10 mouse cellular contexts compared by ENCODE assay signal in the genomic region with DNA sequence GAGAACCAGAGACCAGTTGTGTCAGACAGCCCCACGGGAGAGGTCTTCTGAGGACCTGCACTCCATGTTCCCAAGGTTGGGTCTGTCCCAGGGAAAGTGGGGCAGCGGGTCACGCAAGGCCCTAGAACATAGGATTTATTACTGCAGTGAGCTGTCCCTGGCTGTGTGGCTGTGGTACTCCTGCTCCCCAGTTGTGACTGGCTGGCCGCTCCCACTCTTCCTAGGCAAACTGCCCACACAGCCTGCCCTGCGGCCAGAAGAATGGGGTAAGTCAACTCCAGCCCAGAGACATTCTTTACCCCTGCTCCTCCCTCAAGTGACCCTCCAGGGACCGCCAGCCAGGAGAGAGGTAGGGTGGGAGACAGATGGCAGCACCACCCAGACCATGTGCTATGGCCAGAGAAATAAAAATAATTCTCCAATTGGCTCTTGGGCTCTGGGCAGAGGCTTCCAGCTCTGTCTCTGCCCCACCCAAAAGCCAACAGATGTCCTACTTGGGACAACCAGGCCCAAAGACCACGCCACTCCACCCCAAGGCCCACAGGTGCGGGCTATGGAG. TPM values are rescaled to one million over a fixed set of nuclear protein-coding genes. Genes with fewer than 3 reads are reported as not detected.
DNase-seq lines count a peak whose midpoint lies in the region; ATAC-seq and TF ChIP-seq lines count a peak whose summit lies in the region.
"Had no signal": no experiment of that assay in that cellular context is flagged by ENCODE, and none has a peak within 500 bp of the region (broad histone marks: within the 10 kb centered on the region; RNA-seq: fewer than 3 reads in every experiment).

No protein-coding gene starts in this region.

- H3K4me1 ChIP-seq in heart, embryonic 15.5 days (replicated peaks): no peaks in the 10 kb centered on the region; the same call in 1 of the 2 replicates
- H3K4me1 ChIP-seq in heart, embryonic 12.5 days (replicated peaks): peaks cover 2% of the 10 kb centered on the region
- H3K4me1 ChIP-seq in limb, embryonic 10.5 days: peaks cover 27% of the 10 kb centered on the region

- H3K4me3 ChIP-seq in heart, embryonic 15.5 days: no peak overlapping the region
- no peak overlapping the region for H3K4me3 ChIP-seq in heart, embryonic 12.5 days
- no peak overlapping the region for H3K4me3 ChIP-seq in limb, embryonic 10.5 days
- H3K4me3 ChIP-seq in layer of hippocampus, adult 2 months: no peak overlapping the region
- H3K4me3 ChIP-seq: stomach, embryonic 15.5 days had no signal

- no peak for TF ChIP-seq CTCF in layer of hippocampus, adult 2 months (conservative IDR thresholded peaks at IDR 0.05)

- H3K27me3 ChIP-seq in heart, embryonic 15.5 days: no peaks in the 10 kb centered on the region
- no peaks in the 10 kb centered on the region for H3K27me3 ChIP-seq in heart, embryonic 12.5 days (replicated peaks)
- H3K27me3 ChIP-seq in limb, embryonic 10.5 days (ENCODE audit: low read depth, poor library complexity, severe bottlenecking): no peaks in the 10 kb centered on the region
- H3K27me3 ChIP-seq: stomach, embryonic 15.5 days had no signal

- 0 out of 2 replicates have a peak, but pooled peaks have one; percentile 27 for ATAC-seq in heart, embryonic 15.5 days (replicated peaks; ENCODE audit: insufficient number of reproducible peaks, insufficient read depth, low FRiP score, low read depth)
- ATAC-seq in heart, embryonic 12.5 days (ENCODE audit: insufficient number of reproducible peaks, low FRiP score): no peak
- ATAC-seq: liver, postnatal 0 days had no signal

- no peaks in the 10 kb centered on the region for H3K36me3 ChIP-seq in heart, embryonic 15.5 days
- H3K36me3 ChIP-seq in heart, embryonic 12.5 days: no peaks in the 10 kb centered on the region
- no peaks in the 10 kb centered on the region for H3K36me3 ChIP-seq in limb, embryonic 10.5 days
- H3K36me3 ChIP-seq: stomach, embryonic 15.5 days had no signal

- H3K4me2 ChIP-seq in heart, embryonic 15.5 days: no peak overlapping the region
- no peak overlapping the region for H3K4me2 ChIP-seq in heart, embryonic 12.5 days
- H3K4me2 ChIP-seq: stomach, embryonic 15.5 days had no signal

- H3K9me3 ChIP-seq in heart, embryonic 15.5 days (replicated peaks): no peaks in the 10 kb centered on the region
- no peaks in the 10 kb centered on the region for H3K9me3 ChIP-seq in heart, embryonic 12.5 days (replicated peaks)
- no peaks in the 10 kb centered on the region for H3K9me3 ChIP-seq in limb, embryonic 10.5 days (replicated peaks)
- H3K9me3 ChIP-seq: stomach, embryonic 15.5 days had no signal

- no peak overlapping the region for H3K9ac ChIP-seq in heart, embryonic 15.5 days
- no peak overlapping the region for H3K9ac ChIP-seq in heart, embryonic 12.5 days
- H3K9ac ChIP-seq: liver, postnatal 0 days; stomach, embryonic 15.5 days had no signal

- DNase-seq in urinary bladder, postnatal 14 days (ENCODE audit: low spot score): peak; percentile 44
- no peak for DNase-seq in urinary bladder, postnatal 25 days (ENCODE audit: low spot score)
- DNase-seq in limb, embryonic 10.5 days (ENCODE audit: low spot score): no peak
- no peak for DNase-seq in frontal cortex, postnatal 10 days (ENCODE audit: low spot score in 2 of 2)
- no peak for DNase-seq in layer of hippocampus, adult 2 months (ENCODE audit: low spot score in 2 of 2)
- DNase-seq in thymus, adult 18-20 months: no peak
- DNase-seq: liver, postnatal 0 days had no signal

- no peak overlapping the region for H3K27ac ChIP-seq in heart, embryonic 15.5 days
- H3K27ac ChIP-seq in heart, embryonic 12.5 days (ENCODE audit: poor library complexity, severe bottlenecking): no peak overlapping the region
- H3K27ac ChIP-seq in limb, embryonic 10.5 days: 0 out of 2 replicates have a peak overlapping the region, but pooled peaks have one; percentile 44
- H3K27ac ChIP-seq in layer of hippocampus, adult 2 months: no peak overlapping the region
- H3K27ac ChIP-seq: stomach, embryonic 15.5 days had no signal

- WGBS in heart, embryonic 15.5 days: 82% methylated on average over 8 of the region's 8 CpGs
- WGBS in heart, embryonic 12.5 days: 84% methylated on average over 8 of the region's 8 CpGs
- 89% methylated on average over 8 of the region's 8 CpGs for WGBS in limb, embryonic 10.5 days

RNA-seq across cellular contexts. Expression of gene Tead4, which starts 25.0 kb away (rescaled TPM):
- polyA plus RNA-seq in heart, embryonic 15.5 days (2015; fragmentation: Nextera tagmentation; extraction: Ambion mirVana): 2.3 and 2.7 TPM in 2 replicates
- 3.3 and 4.0 TPM in 2 replicates for polyA plus RNA-seq in heart, embryonic 12.5 days (2016; fragmentation: Nextera tagmentation; extraction: Ambion mirVana)
- polyA plus RNA-seq in limb, embryonic 10.5 days (2016; fragmentation: Nextera tagmentation; extraction: Ambion mirVana): 2.5 and 3.2 TPM in 2 replicates
- total RNA-seq in layer of hippocampus, adult 2 months (2021): under 1 TPM; 0.86 to 0.87 TPM
